Mouse (Mus musculus): Measurements from ENCODE around the gene Olfr1393. TPM values are rescaled to one million over a fixed set of nuclear protein-coding genes. Genes with fewer than 3 reads are reported as not detected.
A peak's percentile ranks its signal among the peaks of the same experiment; 100 is the strongest.

Gene Olfr1393
- polyA plus RNA-seq, 1 experiment from 2014 or later = not detected

DNA sequence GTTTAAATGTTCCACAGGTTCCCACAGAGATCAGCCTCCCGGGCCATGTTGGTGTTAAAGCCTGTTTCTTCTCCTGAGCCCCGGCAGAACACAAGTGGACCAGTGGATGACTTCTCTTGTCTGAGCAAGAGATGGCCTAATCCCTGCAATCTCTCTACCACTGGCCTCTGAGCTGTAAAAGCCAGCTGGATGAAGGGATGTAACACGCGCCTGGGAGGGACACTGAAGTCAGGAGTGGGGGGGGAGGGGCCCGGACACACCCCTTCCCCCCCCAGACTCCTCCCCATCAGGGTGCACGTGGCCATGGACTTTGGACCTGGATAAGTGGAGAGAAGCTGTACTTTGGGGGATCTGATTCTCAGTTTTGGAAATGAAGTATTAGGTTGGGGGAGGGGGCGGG, 32.9 kb upstream of the Olfr1393 start:
- Histone ChIP-seq H3K9me3 (no peaks in the 10 kb centered on the region), H3K4me3 (replicated peaks) (peak overlapping the region; percentile 46), H3K36me3 (no peaks in the 10 kb centered on the region), H3K27ac (peak overlapping the region; percentile 92; the same call in 1 of the 2 replicates), H3K4me2 (peak overlapping the region; percentile 60), H3K9ac (replicated peaks) (no peak overlapping the region), H3K27me3 (no peaks in the 10 kb centered on the region), H3K4me1 (replicated peaks) (peaks cover 35% of the 10 kb centered on the region)
- ATAC-seq (ENCODE audit: insufficient number of reproducible peaks, insufficient read depth, low FRiP score, low TSS enrichment, low read depth) = no peak
- WGBS = 17% methylated on average over 7 of the region's 7 CpGs

DNA sequence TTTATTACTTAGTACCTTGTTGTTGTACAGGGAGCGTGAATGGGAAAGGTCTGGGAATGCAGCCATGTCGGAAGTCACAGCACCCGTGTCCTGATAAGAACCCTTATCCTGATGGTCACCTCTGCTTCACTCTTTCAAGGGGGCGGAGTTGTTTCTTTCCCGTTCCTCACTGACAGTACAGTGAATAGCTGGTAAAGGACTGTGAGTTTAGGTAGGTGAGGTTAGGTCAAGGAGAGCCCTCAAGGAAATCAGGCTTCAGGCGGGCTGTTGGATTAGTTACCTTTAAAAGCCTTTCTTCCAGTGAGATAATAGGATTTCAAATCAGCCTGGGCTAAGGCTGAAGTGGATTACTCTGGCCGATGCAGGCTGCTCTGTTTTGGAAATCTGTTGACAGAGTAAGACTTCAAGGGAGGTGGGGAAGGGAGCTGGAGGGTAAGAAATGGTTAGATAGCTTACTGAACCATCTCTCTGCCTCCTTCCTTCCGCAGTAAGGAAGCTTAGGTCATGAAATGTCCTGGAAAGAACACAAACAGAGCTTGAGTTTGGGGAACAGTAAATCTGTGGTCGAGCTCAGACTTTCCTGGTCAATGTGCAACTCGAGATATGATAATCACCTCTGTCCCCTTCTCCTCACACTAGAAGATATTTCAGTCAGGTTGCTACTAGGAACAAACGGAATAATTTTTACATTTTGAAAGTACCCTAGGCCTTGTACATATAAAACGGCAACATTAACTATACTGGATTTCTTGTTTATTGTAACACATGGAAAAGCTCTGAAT, 32.3 kb upstream of the Olfr1393 start:
- Histone ChIP-seq H3K4me1 (replicated peaks) (peaks cover 37% of the 10 kb centered on the region), H3K4me2 (peak overlapping the region; percentile 60), H3K9ac (replicated peaks) (peak overlapping the region; percentile 27; the same call in 1 of the 2 replicates), H3K4me3 (replicated peaks) (peak overlapping the region; percentile 46), H3K9me3 (no peaks in the 10 kb centered on the region), H3K27ac (0 out of 2 replicates have a peak overlapping the region, but pooled peaks have one; percentile 29), H3K36me3 (no peaks in the 10 kb centered on the region), H3K27me3 (no peaks in the 10 kb centered on the region)
- WGBS = 31% methylated on average over 12 of the region's 12 CpGs
- no peak for ATAC-seq (ENCODE audit: insufficient number of reproducible peaks, insufficient read depth, low FRiP score, low TSS enrichment, low read depth)

DNA sequence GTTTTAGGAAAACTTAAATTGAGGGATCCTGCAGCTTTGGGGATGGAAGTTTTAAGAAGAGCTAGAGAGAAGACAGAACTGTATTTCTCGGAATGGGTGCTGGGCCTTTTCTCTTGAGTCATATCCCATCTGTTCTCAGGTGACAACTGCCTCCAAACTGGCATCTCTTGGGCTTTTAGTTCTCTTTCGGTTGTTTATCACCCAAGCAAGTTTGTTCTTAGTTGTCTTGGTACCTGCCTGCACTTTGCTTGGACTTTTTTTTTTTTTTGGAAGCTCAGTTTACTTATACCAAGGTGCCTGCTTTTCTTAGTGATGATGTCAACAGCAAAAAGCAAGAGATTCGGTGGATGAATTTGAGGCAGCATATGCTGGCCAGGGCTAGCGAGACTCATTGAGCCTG, 31.6 kb upstream of the Olfr1393 start:
- Histone ChIP-seq H3K27me3 (no peaks in the 10 kb centered on the region), H3K9ac (replicated peaks) (no peak overlapping the region), H3K9me3 (no peaks in the 10 kb centered on the region), H3K4me2 (no peak overlapping the region), H3K27ac (no peak overlapping the region), H3K4me3 (replicated peaks) (no peak overlapping the region), H3K4me1 (replicated peaks) (peaks cover 44% of the 10 kb centered on the region), H3K36me3 (no peaks in the 10 kb centered on the region)
- 75% methylated on average over 4 of the region's 4 CpGs for WGBS
- no peak for ATAC-seq (ENCODE audit: insufficient number of reproducible peaks, insufficient read depth, low FRiP score, low TSS enrichment, low read depth)

DNA sequence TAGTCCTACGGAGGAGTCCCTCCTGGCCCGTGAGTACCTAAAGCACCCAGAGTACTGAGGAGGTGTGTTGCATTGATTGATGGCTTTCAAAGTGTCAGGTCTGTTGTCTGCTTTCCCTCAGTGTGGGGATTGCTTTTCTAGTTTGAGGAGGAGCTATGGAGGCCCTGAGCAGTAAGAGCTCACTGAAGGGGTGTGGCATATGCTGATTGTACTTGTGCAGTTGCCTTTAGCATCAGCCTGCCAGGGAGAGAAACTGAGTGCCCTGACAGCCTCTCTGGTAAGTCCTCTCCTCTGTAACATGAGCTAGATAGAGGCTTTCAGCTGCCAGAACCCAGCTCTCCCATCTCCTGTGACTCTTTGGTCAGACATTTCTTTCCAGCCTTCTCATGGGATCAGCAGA, 30.8 kb upstream of the Olfr1393 start:
- no peak for ATAC-seq (ENCODE audit: insufficient number of reproducible peaks, insufficient read depth, low FRiP score, low TSS enrichment, low read depth)
- peak overlapping the region; percentile 23; the same call in 1 of the 2 replicates for H3K9ac ChIP-seq (replicated peaks)
- 15% methylated on average over 2 of the region's 2 CpGs for WGBS

DNA sequence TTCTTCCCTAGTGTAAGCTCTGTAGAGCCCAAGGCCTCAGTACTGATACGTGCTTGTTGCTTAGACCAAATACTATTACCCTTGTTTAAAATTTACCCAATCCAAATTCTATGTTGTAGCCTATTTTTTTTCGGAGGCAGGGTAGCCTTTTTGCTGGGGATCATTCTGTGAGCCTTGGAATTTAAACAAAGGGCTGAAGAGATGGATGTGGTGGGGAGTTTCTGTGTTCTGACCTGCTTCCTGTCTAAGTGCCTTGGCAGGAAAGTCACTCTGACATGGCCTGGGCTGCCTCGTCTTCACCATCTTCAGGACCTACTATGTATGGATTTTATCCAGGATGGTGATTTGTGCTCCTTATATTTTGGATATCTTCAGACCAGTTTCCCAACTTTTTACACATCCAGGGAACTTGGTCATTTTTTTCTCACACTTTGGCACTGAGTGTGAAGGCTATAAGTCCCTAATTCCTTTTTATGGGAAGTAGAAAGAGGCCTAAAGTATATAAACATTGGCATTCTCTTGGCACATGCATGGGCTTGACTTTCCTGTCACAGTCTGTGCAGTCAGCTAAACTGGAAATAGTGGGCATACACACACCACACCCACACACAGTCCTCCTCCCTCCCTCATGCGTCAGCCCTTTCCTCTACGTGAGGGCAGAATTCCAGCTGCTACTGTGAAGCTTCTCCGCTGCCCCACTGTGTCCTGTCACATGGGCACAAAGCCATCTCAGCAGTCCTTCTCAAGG, 29.7 kb upstream of the Olfr1393 start:
- Histone ChIP-seq H3K9ac (replicated peaks) (no peak overlapping the region), H3K9me3 (no peaks in the 10 kb centered on the region)
- WGBS = 74% methylated on average over 6 of the region's 6 CpGs

More for the DNA sequence above, 30.8 kb upstream of the Olfr1393 start:
- Histone ChIP-seq H3K27ac (no peak overlapping the region), H3K4me1 (replicated peaks) (peaks cover 51% of the 10 kb centered on the region), H3K36me3 (peaks cover 6% of the 10 kb centered on the region; the same call in 1 of the 2 replicates), H3K4me2 (no peak overlapping the region), H3K27me3 (no peaks in the 10 kb centered on the region), H3K9me3 (no peaks in the 10 kb centered on the region), H3K4me3 (replicated peaks) (no peak overlapping the region)

DNA sequence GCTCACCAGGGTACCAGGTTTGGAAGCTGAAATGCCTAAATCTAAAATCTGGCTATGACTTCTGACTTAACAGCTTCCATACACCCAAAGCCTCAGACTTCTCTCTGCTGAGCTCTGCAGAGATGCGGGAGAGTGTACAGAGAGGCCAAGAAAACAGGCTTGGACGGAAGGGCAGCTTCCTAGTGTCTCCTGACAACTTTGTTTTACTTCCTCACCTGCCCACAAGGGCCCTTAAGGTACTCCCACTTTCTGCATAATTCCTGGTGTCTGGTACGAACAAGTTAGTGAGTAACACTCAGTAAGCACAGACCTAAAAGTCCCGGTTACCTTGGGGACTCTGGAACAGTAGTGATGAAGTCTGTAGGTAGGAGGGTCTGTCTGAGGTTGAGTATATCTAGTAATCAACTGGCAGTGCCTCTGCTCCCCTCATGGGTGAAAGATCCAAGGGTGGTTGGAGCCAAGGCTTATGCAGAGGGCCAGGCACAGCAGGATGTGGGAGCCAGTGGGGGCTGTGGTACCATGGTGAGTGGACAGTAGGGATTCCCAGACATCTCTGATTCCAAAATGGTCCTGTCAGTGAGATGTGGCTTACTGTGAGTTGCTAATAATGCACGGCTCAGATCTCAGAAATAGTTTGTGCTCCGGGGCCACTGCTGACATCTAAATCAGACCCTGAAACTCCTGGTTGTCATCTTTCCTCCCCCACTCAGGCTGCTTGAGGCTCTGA, 29.0 kb upstream of the Olfr1393 start:
- H3K27me3 ChIP-seq = no peaks in the 10 kb centered on the region
- ATAC-seq (ENCODE audit: insufficient number of reproducible peaks, insufficient read depth, low FRiP score, low TSS enrichment, low read depth) = no peak
- H3K36me3 ChIP-seq = peaks cover 21% of the 10 kb centered on the region
- H3K27ac ChIP-seq = peak overlapping the region; percentile 95; the same call in 1 of the 2 replicates
- peak overlapping the region; percentile 73 for H3K4me2 ChIP-seq
- 79% methylated on average over 6 of the region's 6 CpGs for WGBS
- peaks cover 51% of the 10 kb centered on the region for H3K4me1 ChIP-seq (replicated peaks)
- H3K9ac ChIP-seq (replicated peaks) = no peak overlapping the region
- H3K9me3 ChIP-seq = no peaks in the 10 kb centered on the region
- no peak overlapping the region for H3K4me3 ChIP-seq (replicated peaks)

More for the DNA sequence above, 29.7 kb upstream of the Olfr1393 start:
- H3K27me3 ChIP-seq = no peaks in the 10 kb centered on the region
- peaks cover 51% of the 10 kb centered on the region for H3K4me1 ChIP-seq (replicated peaks)
- H3K4me2 ChIP-seq = no peak overlapping the region
- ATAC-seq (ENCODE audit: insufficient number of reproducible peaks, insufficient read depth, low FRiP score, low TSS enrichment, low read depth) = no peak
- H3K36me3 ChIP-seq = peaks cover 14% of the 10 kb centered on the region; the same call in 1 of the 2 replicates
- no peak overlapping the region for H3K27ac ChIP-seq
- no peak overlapping the region for H3K4me3 ChIP-seq (replicated peaks)

DNA sequence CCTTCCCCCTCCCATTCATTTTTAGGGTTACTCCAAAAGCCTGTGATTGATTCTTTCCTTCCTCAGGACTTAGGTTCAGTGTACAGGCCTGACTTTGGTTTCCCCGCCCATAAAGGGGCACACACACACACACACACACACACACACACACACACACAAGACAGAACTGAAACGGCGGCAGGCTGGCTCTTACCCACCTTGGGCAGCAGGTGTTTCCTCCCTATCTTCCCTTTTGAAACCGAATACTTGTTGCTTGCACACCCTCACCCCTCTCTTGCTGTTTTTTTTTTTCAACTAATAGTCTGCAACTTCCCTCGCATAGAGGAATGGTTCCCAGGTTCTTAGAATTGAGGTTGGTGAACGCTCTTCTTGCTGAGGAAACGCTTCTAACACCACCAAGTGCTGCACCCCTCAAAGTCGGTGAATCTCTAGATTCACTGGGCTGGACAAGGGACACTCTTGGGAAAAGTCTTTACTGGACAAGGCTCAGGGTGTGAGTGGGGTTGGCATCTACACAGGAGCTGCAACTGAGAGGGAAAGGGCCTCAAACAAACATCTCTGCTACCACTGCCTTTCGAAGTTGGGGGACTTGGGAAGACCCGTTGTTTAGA, 28.2 kb upstream of the Olfr1393 start:
- H3K4me1 ChIP-seq (replicated peaks) = peaks cover 46% of the 10 kb centered on the region
- 25% methylated on average over 10 of the region's 10 CpGs for WGBS

DNA sequence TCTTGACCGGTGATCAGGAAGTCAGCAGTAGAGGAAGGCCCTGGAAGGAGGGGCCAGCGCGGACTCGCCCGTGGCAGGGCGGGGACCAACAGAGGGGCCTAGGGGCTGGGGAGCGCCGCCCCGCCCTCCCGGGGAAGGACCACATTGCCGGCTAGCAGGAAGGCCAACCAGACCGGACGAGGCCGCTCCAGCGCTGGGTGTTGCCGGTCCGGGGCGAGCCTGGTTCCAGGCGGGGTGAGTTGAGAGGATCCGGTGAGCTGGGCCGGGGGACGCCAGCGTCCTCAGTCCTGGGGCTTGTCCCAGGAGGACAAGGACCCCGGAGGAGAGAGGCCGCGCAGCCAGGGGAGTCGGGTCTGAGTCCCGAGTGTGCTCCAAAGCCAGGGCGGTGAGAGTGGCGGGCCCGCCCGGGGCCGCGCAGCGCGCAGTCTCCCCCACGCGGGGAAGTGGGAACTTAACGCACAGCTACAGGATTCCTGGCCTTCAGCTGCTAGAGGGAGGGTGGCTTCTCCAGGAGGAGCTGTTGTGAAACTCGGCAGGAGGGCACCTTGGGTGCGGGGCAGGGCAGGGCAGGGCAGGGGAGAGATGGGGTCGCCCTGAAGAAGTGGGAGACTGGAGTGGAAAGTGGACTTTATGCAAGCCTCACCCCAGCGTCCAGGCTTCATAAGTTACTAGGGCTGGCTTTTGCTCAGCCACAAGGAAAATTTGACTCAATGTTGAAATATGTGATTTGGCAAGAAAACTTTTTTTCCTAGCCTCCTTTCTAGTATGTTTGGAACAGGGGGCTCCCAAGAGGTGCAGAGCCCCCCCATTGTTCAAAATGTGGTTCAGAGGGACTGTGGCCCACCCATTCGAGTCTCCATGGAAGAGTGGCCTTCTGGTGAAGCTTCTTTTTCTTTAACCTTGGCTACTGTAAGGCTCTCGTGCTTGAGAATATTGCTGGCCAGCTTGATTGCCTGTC, 27.4 kb upstream of the Olfr1393 start:
- Histone ChIP-seq H3K36me3 (peaks cover 36% of the 10 kb centered on the region), H3K4me1 (replicated peaks) (peaks cover 38% of the 10 kb centered on the region), H3K9me3 (no peaks in the 10 kb centered on the region), H3K4me3 (replicated peaks) (peak overlapping the region; percentile 75), H3K4me2 (peak overlapping the region; percentile 73), H3K9ac (replicated peaks) (peak overlapping the region; percentile 93), H3K27ac (peak overlapping the region; percentile 95), H3K27me3 (no peaks in the 10 kb centered on the region)
- WGBS = 2% methylated on average over 45 of the region's 45 CpGs
- peak; percentile 92 for ATAC-seq (ENCODE audit: insufficient number of reproducible peaks, insufficient read depth, low FRiP score, low TSS enrichment, low read depth)

More for the DNA sequence above, 28.2 kb upstream of the Olfr1393 start:
- Histone ChIP-seq H3K9me3 (no peaks in the 10 kb centered on the region), H3K27me3 (no peaks in the 10 kb centered on the region), H3K4me2 (peak overlapping the region; percentile 73), H3K27ac (peak overlapping the region; percentile 95), H3K36me3 (peaks cover 29% of the 10 kb centered on the region), H3K4me3 (replicated peaks) (peak overlapping the region; percentile 75), H3K9ac (replicated peaks) (peak overlapping the region; percentile 93)
- ATAC-seq (ENCODE audit: insufficient number of reproducible peaks, insufficient read depth, low FRiP score, low TSS enrichment, low read depth) = no peak

DNA sequence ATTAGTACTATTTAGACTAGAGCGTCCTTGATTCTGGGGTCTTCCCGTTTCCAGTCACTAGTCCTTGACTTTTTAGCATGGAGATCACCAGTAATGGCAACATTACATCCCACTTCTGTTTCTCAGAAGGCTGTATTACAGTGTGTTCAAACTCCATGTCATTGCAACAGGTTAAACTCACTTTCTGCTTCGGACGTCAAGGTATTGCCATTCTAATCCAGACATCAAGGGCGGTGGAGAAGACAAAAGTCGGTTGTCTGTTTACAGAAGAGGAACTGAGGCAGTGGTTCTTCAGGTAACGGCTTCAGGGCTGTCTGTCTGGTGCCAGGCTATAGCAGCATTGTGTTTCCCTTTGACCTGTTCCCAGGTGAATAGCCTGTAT, 26.7 kb upstream of the Olfr1393 start:
- WGBS = 62% methylated on average over 7 of the region's 7 CpGs
- H3K9ac ChIP-seq (replicated peaks) = peak overlapping the region; percentile 93

DNA sequence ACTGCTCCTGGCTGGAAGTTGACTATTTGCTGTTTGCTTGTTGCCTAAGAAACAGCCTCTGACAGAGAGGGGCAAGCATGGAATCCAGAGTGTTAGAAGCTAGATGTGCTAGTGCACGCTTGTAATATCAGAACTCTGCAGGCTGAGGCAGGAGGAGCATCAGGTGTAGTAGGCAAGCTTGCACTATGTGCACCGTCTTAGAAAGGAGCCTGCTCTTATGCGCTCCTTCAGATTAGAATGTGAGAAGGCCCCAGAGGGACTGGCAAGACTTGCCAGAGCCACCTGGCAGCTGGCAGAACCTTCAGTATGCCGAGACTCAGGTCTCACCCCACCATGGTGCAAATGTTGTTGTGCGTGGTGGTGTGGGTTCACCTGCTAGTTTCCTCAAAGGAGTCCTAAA, 26.1 kb upstream of the Olfr1393 start:
- Histone ChIP-seq H3K4me3 (replicated peaks) (no peak overlapping the region), H3K9me3 (no peaks in the 10 kb centered on the region), H3K9ac (replicated peaks) (no peak overlapping the region), H3K4me1 (replicated peaks) (peaks cover 34% of the 10 kb centered on the region), H3K4me2 (no peak overlapping the region), H3K27ac (no peak overlapping the region), H3K27me3 (no peaks in the 10 kb centered on the region), H3K36me3 (peaks cover 49% of the 10 kb centered on the region)
- no peak for ATAC-seq (ENCODE audit: insufficient number of reproducible peaks, insufficient read depth, low FRiP score, low TSS enrichment, low read depth)
- WGBS = 88% methylated on average over 5 of the region's 5 CpGs

More for the DNA sequence above, 26.7 kb upstream of the Olfr1393 start:
- Histone ChIP-seq H3K4me2 (peak overlapping the region; percentile 73), H3K27ac (peak overlapping the region; percentile 95; the same call in 1 of the 2 replicates), H3K4me1 (replicated peaks) (peaks cover 35% of the 10 kb centered on the region), H3K9me3 (no peaks in the 10 kb centered on the region), H3K4me3 (replicated peaks) (peak overlapping the region; percentile 75), H3K27me3 (no peaks in the 10 kb centered on the region), H3K36me3 (peaks cover 43% of the 10 kb centered on the region)
- no peak for ATAC-seq (ENCODE audit: insufficient number of reproducible peaks, insufficient read depth, low FRiP score, low TSS enrichment, low read depth)
